Mouse (Mus musculus): Measurements from ENCODE around the gene Tbc1d14.

DNA sequence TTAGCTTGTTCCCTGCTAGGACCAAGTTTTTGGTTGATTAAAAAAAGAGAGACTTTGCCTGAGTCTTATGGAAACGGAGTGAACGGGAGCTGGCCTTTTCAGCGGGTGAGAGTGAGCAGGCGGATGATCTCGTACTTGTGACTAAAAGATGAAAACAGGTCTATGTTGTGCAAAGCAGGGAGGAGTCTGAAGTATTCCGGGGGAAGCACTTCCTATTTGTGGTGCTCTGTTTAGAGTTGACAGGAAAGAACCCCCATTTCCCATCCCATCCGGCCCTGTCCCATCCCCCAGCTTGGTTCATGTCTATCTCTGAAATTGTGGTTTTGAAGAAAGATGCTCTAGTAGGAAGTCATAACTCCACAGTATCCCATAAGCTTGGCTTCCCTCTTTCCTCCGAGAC lies 127.2 kb downstream of the Tbc1d14 start:
- TF ChIP-seq CTCF (conservative IDR thresholded peaks at IDR 0.05; ENCODE audit: insufficient read depth, insufficient read length, low read depth, low read length) (no peak), POLR2A (IDR thresholded peaks at IDR 0.05; ENCODE audit: low read depth, low read length) (no peak)
